Mouse (Mus musculus) olfactory bulb, adult 2 months (tissue): ENCODE results near the gene Auts2. TPM values are rescaled to one million over a fixed set of nuclear protein-coding genes. Genes with fewer than 3 reads are reported as not detected.

Source experiments
- H3K27ac ChIP-seq: fragments of 200-500 bp; 2 replicates; pipeline ENCODE4 v1.5.1; 2012; ENCODE audit warnings: low read depth, low read length; ENCODE audit not compliant: insufficient read depth
- H3K4me1 ChIP-seq: fragments of 200-500 bp; 2 replicates; pipeline ENCODE4 v1.6.1; 2012; ENCODE audit warnings: low read length; ENCODE audit not compliant: control insufficient read depth, insufficient read depth
- H3K4me3 ChIP-seq: fragments of 200-500 bp; 2 replicates; pipeline ENCODE4 v1.5.1; 2012; ENCODE audit warnings: mild to moderate bottlenecking, low read depth, low read length, moderate library complexity; ENCODE audit not compliant: insufficient read depth
- CTCF ChIP-seq: fragments of 200-500 bp; IDR thresholded peaks from 2 replicates; pipeline ENCODE4 v1.5.1; 2012; ENCODE audit warnings: low read depth, mild to moderate bottlenecking, low read length, moderate library complexity; ENCODE audit not compliant: insufficient read depth
- POLR2A ChIP-seq: fragments of 200-500 bp; IDR thresholded peaks from 2 replicates; pipeline ENCODE4 v1.6.1; 2012; ENCODE audit warnings: mild to moderate bottlenecking, low read depth, low read length, moderate library complexity; ENCODE audit not compliant: insufficient read depth
- WGBS: fragments of 180-500 bp; shearing (Covaris S2); methylation state at CpG from one replicate; pipeline ENCODE4 v1.1.7; 2018; 5-methylcytosine and 5-hydroxymethylcytosine counted together
- polyA plus RNA-seq: library from polyadenylated mRNA; stranded (reverse); fragments of >200 nt; gene quantifications from 2 replicates; pipeline ENCODE4 v1.2.4, GENCODE M21; 2012; ENCODE audit warnings: low replicate concordance; ENCODE audit not compliant: missing spikeins, insufficient read depth, insufficient read length

Auts2 gene
- polyA plus RNA-seq, 1 experiment: not detected

- peak overlapping the region; percentile 85 for H3K4me3 ChIP-seq
- no peak for TF ChIP-seq CTCF
- no peak for TF ChIP-seq POLR2A
- peaks cover 4% of the 10 kb centered on the region for H3K4me1 ChIP-seq
- WGBS: under 1% methylated on average over 46 of the region's 46 CpGs
- peak overlapping the region; percentile 65 for H3K27ac ChIP-seq
Measured at GRCm38 (mm10) chr5:132541371-132541931, 1.7 kb downstream of the Auts2 start.

DNA sequence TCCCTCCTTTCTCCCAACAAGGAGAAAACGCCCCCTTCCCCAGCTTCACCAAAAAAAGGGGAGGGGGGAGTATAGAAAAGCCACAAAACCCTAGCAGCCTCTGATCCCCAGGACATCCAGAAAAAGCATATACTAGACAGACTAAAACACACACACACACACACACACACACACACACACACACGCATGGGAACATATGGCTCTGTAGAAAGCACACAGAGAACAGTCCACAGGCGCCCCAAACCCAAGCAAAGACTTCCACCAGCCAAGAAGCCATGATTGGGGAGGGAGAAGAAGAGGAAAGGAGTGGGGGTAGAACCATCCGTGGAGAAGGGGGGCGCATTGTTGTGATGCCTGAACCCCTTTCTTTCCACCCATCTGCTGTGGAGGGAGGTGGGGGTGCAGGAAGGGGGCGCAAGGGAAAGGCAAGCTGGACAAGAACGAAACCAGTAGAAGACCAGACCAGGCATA, 2.3 kb downstream of the Auts2 start:
- peaks cover 4% of the 10 kb centered on the region for H3K4me1 ChIP-seq
- peak overlapping the region; percentile 65 for H3K27ac ChIP-seq
- H3K4me3 ChIP-seq: peak overlapping the region; percentile 85
- WGBS: 4% methylated on average over 6 of the region's 7 CpGs
- TF ChIP-seq POLR2A (no peak), CTCF (no peak)

DNA sequence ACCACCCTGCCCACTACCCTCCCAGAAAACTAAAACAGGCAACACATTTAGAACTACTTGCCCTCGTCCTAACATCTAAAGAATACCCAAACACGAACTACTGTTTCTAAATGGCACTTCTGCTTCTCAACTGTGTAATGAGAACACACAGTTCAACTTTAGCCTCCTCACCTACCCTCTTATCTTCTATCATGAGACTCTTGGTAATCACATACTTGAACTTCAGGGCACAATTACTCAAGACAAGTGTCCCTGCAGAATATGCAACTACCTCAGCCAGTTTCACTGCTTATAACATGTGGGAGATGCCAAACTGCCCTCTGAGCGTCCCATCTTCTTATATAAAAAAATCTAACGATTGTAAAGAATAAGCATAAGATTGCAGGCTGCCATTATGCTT, 5.7 kb downstream of the Auts2 start:
- WGBS: 54% methylated on average over 4 of the region's 4 CpGs
- Histone ChIP-seq H3K27ac (no peak overlapping the region), H3K4me1 (no peaks in the 10 kb centered on the region; the same call in 1 of the 2 replicates), H3K4me3 (no peak overlapping the region)
- TF ChIP-seq POLR2A (no peak), CTCF (no peak)

DNA sequence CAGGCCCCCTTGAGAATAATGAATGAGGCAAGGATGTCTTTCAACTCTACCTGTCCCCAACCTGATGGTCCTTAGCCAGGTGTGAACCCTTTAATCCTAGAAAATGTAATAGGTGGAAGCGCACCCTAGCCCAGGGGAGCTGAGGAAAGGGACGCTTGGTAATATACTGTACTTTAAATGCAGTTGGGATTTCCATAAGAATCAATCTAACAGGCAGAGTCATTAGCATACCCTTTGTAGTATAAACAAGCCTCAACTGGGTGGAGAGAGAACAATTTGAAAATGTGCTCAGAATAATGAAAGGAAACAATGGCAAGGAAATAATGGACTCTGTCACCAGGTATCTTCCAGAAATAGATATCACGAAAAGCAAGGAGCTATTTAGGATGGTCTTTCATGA, 16.7 kb downstream of the Auts2 start:
- WGBS: 70% methylated on average over 3 of the region's 3 CpGs
- TF ChIP-seq POLR2A: no peak
- TF ChIP-seq CTCF: no peak
- Histone ChIP-seq H3K27ac (no peak overlapping the region), H3K4me3 (no peak overlapping the region), H3K4me1 (peaks cover 10% of the 10 kb centered on the region)

- WGBS: 51% methylated on average over 12 of the region's 12 CpGs
- Histone ChIP-seq H3K27ac (no peak overlapping the region), H3K4me3 (no peak overlapping the region), H3K4me1 (peaks cover 9% of the 10 kb centered on the region)
- TF ChIP-seq POLR2A: no peak
- TF ChIP-seq CTCF: no peak
Measured at GRCm38 (mm10) chr5:132521358-132521873, 21.7 kb downstream of the Auts2 start.

- Histone ChIP-seq H3K4me3 (no peak overlapping the region), H3K4me1 (peaks cover 9% of the 10 kb centered on the region), H3K27ac (no peak overlapping the region)
- 43% methylated on average over 6 of the region's 6 CpGs for WGBS
- TF ChIP-seq CTCF (no peak), POLR2A (no peak)
Measured at GRCm38 (mm10) chr5:132517879-132518278, 25.3 kb downstream of the Auts2 start.

DNA sequence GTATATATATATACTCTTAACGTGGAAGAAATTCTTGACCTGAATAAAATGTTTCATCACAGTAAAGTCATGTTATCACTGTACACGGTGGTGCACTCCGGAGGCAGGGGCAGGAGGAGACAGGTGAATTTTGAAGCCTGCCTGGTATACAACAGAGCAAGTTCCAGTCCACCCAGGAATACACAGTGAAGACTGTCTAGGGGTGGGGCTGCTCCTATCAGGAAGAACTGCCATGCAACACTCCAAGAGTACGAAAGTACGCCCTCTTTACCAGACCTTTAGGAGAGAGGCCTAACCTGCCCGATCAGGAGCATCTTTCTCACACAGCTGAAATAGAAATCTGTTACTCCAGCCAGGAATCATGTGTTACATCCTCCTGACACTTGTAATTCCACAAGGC, 28.6 kb downstream of the Auts2 start:
- Histone ChIP-seq H3K27ac (no peak overlapping the region), H3K4me1 (peaks cover 6% of the 10 kb centered on the region), H3K4me3 (no peak overlapping the region)
- WGBS: 76% methylated on average over 6 of the region's 6 CpGs
- TF ChIP-seq CTCF (no peak), POLR2A (no peak)

DNA sequence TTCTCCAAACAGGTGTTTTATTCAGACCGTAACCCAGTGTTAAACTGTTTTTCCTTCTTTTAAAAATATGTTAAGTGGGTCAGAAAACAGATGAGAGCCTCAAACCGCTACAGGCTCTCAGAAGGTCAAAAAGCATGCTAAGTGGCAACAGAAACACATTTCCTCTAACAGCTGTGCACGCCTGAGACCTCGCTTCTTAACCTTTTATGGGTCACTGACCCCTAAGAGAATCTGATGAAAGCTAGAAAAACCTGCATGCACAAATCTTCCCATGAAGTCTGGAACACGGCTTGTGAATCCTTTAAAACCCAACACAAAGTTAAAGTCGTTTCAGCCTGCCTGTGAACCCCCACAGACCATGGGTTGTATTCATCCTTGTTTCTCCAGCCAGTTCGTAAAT, 29.9 kb downstream of the Auts2 start:
- H3K27ac ChIP-seq: no peak overlapping the region
- WGBS: 46% methylated on average over 7 of the region's 7 CpGs
- no peak overlapping the region for H3K4me3 ChIP-seq
- H3K4me1 ChIP-seq: peaks cover 6% of the 10 kb centered on the region; the same call in 1 of the 2 replicates
- TF ChIP-seq POLR2A (no peak), CTCF (no peak)

- H3K4me3 ChIP-seq: no peak overlapping the region
- 21% methylated on average over 9 of the region's 9 CpGs for WGBS
- peaks cover 5% of the 10 kb centered on the region; the same call in 1 of the 2 replicates for H3K4me1 ChIP-seq
- no peak overlapping the region for H3K27ac ChIP-seq
- TF ChIP-seq CTCF: no peak
- TF ChIP-seq POLR2A: no peak
Measured at GRCm38 (mm10) chr5:132509464-132509885, 33.7 kb downstream of the Auts2 start.

DNA sequence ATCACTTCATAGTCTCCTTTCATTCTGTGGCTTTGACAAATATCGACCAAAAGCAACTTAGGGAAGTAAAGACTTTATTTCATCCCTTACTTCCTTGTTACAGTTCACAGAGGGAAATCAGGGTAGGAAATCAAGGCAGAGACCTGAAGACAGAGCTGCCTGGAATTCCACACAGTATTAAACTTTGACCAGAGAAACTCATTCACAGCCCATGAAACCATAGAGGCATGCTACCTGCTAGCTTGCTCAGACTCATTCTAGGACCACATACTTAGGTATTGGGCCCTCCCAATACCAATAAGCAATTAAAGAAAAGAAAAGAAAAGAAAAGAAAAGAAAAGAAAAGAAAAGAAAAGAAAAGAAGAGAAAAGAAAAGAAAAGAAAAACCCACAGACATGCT, 38.3 kb downstream of the Auts2 start:
- Histone ChIP-seq H3K4me1 (peaks cover 12% of the 10 kb centered on the region; the same call in 1 of the 2 replicates), H3K27ac (no peak overlapping the region), H3K4me3 (no peak overlapping the region)
- TF ChIP-seq POLR2A (no peak), CTCF (no peak)
- 93% methylated on average over 1 of the region's 1 CpGs for WGBS
